Mouse (Mus musculus) spleen, postnatal 36 days (tissue): Measurements from ENCODE around the gene Cab39l.
"Not testable (repeated sequence)": the region's sequence is repeated elsewhere in the genome, so short reads cannot be mapped to it uniquely, and the experiment has no call there.

Experiments used
- DNase-seq, 2 experiments: peaks; one replicate each; pipeline ENCODE4 v3.0.0; 2022; ENCODE audit warnings: low spot score in 2 of 2, mixed read lengths in 1 of 2

The Cab39l gene

DNA sequence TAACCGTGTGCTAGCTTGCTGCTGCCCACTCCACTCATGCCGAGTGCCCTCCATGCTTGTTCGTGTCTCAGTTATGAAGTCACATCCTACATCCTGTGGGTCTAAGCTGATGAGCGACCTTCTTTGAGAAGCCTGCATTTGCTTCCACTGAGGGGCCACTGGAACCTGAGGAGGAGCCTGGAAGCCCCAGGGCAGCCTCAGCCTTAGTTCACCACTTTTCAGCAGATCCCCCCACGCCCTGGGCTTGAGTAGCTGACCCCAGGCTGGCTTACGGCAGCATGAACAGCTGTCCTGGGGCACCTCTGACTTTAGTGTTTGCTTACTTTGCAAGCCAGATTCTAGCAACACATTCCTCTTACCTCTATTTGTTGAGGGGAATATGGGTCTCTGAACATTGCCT is 126.0 kb downstream of the Cab39l start:
- no peak for DNase-seq

GRCm38 (mm10) chr14:59576385-59576784 is 135.6 kb downstream of the Cab39l start:
- DNase-seq: no peak

GRCm38 (mm10) chr14:59590614-59591013 is 149.8 kb downstream of the Cab39l start:
- peak in 1 of 2 experiments; percentile 18 for DNase-seq

GRCm38 (mm10) chr14:59591901-59592300 is 151.1 kb downstream of the Cab39l start:
- DNase-seq: no peak

DNA sequence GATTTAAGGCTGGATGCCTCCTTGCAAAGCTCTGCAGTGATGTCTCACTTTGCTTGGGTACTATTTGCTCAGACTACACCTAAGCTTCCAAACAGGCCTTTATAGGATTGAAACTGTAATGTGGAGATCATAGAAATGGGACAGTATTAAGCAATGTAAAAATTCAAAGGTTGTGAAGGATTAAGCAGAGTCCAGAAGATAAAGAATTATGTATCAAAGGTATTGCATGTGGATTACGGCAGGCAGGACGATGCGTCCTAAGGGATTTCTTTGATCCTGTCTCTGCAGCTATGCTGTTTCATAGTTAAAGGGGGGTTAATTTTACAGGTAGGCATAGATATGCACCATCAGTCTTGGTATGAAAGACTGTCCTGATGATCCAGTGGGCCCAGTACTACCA is 151.8 kb downstream of the Cab39l start:
- no peak for DNase-seq

DNA sequence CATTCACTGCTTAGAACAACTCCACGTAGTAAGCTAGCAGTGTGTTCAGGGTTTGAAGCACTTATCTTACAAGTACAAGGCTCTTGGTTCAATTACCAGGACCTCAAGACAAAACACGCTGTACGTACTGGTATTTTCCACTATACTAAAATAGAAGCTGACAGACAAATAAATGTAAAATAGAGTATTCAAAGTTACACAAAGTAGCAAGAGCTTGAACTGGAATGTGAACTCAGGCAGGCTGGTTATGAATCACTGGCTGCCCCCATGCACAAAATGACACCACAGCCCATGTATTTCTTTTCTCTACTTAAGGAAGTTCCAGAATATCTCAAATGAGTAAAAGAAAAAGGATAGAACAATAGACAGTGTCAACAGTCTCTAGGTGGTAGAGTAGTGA is 154.2 kb downstream of the Cab39l start:
- no peak for DNase-seq

DNA sequence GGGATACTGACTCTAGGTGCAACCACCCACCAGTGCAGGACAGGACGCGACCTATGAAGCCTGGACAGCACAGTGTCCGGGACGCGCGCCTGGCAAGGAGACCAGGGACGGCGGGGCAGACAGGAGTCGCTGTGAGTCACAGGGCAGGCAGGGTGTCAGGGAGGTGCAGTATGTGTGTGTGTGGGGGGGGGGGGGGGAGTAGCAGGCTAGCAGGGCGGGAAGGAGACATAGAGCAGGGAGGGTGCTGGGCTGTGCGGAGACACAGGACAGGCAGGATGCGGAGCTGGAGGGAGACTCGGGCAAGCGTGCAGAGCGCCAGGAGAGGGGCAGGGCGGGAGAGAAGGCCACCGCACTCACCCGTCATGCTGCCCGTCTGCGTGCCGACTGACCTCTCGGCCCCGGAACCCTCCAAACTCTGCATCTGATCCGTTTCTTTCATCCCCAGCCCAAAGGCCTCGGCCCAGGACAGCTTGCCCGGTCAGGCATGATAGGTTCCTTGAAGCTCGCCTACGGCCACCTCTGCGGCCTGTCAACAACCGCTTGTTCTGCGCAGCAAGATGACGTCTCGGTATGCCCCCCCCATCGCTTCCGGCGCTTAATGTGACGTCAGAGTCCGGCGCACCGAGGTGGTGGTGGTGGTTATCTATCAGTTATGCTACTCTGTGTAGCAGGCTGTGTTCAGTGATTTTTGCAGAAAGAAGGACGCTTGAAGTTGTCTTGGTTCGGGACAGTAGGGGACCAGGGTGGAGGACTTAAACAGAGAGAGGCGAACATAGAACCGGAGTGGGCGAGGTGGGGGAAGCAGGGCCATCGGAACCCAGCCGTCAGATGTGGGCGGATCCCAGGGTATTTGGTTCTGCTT is 156.9 kb downstream of the Cab39l start, which contains the start of gene Cdadc1:
Gene Cdadc1, minus strand, starts transcription at position 562 of the 862 bp plus-strand sequence.
- DNase-seq: peak; percentile 88 to 92

DNA sequence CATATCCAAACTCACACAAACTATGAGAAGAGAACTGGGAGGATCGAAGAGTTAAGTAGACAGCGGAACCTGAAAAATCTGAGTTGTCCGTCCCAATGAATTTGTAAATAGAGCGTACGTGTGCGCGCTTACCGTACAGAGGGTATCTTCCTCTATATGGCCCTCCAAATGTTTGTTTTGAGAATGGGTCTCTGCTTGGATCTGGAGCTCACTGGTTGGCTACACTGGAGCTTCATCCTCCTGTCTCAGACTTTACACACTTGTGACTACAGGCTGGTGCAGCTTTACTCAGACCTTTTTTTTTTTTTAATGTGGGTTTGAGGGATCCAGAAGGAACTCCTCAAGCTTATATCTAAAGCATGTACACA is 157.5 kb downstream of the Cab39l start:
- no peak for DNase-seq

GRCm38 (mm10) chr14:59604002-59604645 is 163.4 kb downstream of the Cab39l start:
- no peak for DNase-seq

- DNase-seq: peak; percentile 48
These were observed 165.0 kb downstream of the Cab39l start for GRCm38 (mm10) chr14:59605671-59606353.

DNA sequence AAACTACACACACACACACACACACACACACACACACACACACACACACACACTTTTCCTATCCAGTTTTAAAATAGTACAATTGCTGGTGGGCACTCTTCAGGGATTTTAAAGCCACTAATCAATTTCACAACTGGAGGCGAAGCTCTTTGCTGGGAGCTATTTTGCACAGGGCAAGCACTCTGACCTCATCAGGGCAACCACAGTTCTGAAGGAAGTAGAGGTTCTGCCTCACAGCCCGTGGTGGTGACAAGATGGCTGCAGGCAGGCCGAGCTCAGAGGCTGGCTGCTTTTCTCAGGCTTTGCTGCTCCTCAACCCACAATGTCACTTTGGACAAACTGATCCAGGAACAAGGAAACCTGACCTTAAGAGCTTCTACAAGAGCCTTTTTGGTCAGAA is 166.2 kb downstream of the Cab39l start:
- DNase-seq: no peak

DNA sequence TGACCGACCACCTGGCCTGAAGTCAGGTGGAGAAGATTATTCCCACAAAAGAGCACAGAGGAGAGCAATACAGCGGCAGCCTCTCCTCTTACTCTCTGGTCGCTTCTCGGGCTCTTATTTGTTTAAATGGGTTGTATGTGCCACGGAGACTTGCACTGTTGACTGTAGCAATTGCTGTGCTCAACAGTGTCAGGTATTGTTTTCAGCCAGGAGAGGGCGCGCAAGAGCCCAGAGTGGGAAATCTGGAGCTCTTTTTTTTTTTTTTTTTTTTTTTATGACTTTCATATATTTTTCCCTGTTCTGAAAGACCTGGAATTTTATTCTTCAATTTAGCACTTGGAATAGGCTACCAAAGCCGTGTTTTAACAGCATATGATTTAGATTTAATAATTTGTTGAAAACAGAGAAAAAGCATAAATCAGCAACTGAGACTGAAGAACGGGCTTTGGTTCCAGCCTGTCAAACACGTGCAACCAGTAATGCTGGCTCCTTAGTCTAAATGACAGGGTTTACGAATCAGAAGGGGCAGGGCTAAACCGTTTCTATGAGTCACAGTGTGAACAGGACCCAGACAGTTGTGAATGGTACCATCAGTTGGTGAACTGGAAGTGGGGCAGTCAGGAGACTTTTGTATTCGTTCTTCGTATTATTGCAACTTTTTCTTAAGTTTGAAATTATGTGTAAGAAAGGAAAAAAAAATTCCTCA is 172.3 kb downstream of the Cab39l start:
- DNase-seq: peak in 1 of 2 experiments; percentile 26

DNA sequence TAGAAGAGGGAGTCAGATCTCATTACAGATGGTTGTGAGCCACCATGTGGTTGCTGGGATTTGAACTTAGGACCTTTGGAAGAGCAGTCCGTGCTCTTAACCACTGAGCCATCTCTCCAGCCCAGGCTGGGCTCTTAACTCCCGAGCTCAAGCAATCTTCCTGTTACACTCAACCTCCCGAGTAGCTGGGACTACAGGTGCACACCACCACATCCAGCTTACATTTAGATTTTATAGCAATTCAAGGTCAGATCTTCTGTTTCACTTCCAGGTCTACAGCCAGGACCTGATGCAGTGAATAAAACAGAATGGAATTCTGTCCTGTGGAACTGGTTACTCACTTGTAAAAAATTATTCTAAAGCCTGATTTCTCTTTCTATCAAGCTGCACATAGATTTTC is 173.4 kb downstream of the Cab39l start:
- DNase-seq: not testable (repeated sequence)

DNA sequence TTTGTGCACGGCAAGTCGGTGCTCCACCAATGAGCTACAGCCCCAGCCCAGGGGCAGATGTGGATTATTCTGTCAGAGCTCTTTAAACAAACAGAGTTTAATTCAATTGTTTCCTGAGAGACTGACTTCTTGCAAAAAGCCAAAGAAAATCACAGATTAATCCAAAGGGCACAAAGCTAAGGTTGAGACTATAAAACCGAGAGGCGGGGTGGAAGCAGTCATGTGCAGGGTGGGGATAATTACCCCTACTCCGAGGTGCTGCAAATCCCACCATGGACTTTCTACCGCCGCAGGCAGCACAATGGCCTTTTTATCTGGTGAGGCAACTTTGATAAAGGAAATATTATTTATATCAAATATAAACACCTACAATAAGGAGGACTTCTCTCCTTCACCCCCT is 176.0 kb downstream of the Cab39l start:
- DNase-seq: no peak

DNA sequence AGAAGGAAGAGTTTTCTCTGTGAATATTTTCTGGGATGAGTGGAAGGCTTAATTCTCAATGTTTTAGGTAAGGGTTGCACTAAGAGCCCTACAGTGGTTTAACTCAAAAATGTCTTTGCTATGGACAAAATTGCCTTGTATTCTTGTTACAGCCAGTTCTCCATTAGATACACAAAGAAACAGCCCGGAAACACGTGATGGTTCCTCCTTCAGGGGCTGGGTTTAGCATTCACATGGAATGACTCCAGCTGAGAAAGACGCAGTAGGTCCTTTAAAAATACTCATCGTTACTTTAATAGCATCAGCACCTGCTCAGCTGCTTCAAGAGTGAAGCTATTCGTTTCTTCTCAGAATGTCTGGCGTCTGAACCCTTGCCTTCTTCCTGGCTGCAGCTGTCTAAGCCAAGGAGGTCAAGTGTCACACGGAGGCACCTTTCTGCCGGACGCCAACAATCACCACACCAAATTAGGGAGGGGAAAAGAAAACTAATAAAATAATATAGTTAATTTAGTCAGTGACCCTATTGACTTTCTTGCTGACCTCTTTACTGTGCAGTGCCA is 183.6 kb downstream of the Cab39l start:
- no peak for DNase-seq

- peak; percentile 23 to 33 for DNase-seq
These were observed 184.5 kb downstream of the Cab39l start, which contains the start of gene Shisa2 for GRCm38 (mm10) chr14:59625158-59625805. Gene Shisa2 (plus strand): TSS chr14:59625308.

DNA sequence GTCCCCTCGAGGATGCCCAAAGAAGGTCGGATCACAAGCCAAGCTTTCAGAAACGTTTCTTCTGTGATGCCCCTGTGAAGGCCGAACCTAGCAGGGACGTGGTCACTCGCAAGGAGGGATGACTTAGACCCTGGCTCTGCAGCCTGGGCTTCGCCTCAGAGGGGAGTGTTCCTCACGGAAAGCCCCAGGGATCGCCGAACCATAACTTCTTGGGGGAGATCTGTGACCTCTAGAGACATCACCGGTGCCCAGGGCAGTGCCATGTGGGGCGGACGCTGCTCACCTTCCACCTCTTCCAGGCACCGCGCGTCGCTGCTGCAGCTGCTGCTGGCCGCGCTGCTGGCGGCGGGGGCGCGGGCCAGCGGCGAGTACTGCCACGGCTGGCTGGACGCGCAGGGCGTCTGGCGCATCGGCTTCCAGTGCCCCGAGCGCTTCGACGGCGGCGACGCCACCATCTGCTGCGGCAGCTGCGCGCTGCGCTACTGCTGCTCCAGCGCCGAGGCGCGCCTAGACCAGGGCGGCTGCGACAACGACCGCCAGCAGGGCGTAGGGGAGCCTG is 185.1 kb downstream of the Cab39l start:
- DNase-seq: no peak

- no peak for DNase-seq
These were observed 185.9 kb downstream of the Cab39l start for GRCm38 (mm10) chr14:59626711-59627110.

DNA sequence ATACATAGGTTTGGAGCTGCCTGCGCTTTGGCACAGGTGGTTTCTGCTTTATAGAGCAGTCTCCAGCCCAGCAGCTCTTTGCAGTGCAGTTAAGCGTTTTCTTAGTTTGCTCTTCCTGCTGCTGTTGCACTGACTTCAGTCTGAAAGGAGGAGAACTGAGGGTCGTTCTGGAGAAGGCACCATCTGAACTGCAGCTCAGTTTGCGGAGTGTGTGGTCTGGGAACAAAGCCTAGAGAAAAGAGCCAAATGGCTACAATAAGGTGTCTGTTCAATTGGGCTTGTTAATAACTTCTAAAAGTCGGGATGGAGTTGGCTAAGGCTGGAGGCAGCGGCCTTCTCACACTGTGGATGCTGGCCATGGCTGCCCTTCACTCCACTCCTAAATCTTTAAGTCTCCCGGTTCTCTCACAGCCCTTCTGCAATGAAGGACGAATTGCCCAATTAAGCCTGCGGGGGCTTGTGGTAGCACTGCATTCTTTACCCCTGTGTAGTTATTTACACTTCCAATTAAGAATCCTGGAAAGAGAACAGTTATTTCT is 186.4 kb downstream of the Cab39l start:
- DNase-seq: no peak

DNA sequence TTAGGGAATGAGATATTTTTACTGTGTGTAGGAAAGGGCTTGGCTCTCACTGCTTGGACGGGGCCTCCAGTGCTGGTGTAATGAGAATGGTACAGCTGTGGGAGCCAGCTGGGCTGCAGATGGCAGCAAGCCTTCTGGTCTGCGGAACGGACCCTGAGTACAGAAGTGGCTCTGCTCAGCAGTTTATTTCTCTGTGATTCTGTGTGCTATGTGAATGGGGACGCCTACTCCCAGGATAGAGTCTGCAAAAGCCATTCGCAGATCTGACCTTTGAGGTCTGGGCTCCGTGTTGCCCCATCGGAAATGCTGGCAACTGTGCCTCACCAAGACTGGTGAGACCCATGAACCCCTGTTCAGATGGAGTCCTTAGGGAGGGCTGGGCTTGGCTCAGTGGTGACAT is 187.1 kb downstream of the Cab39l start:
- no peak for DNase-seq
